Mouse (Mus musculus): ENCODE results near the gene Cab39l. TPM values are rescaled to one million over a fixed set of nuclear protein-coding genes. Genes with fewer than 3 reads are reported as not detected.

Gene Cab39l
- polyA plus RNA-seq, 1 experiment from 2014 or later: 40.4 TPM

GRCm38 (mm10) chr14:59441472-59441805, 667 bp downstream of the Cab39l start:
- Histone ChIP-seq H3K4me1 (peaks cover 28% of the 10 kb centered on the region), H3K4me2 (peak overlapping the region; percentile 74), H3K27me3 (replicated peaks) (no peaks in the 10 kb centered on the region), H3K9me3 (replicated peaks) (no peaks in the 10 kb centered on the region), H3K36me3 (peaks cover 6% of the 10 kb centered on the region), H3K4me3 (peak overlapping the region; percentile 87), H3K9ac (peak overlapping the region; percentile 92), H3K27ac (peak overlapping the region; percentile 90)
- WGBS (ENCODE audit: insufficient replicate concordance): 4% methylated on average over 6 of the region's 6 CpGs
- no peak for ATAC-seq

GRCm38 (mm10) chr14:59445421-59445820, 4.6 kb downstream of the Cab39l start:
- peaks cover 7% of the 10 kb centered on the region; the same call in 1 of the 2 replicates for H3K36me3 ChIP-seq
- no peak for ATAC-seq
- no peak overlapping the region for H3K27ac ChIP-seq
- H3K9me3 ChIP-seq (replicated peaks): no peaks in the 10 kb centered on the region
- H3K9ac ChIP-seq: no peak overlapping the region
- no peak overlapping the region for H3K4me2 ChIP-seq
- H3K27me3 ChIP-seq (replicated peaks): no peaks in the 10 kb centered on the region
- 65% methylated on average over 1 of the region's 1 CpGs for WGBS (ENCODE audit: insufficient replicate concordance)
- no peak overlapping the region for H3K4me3 ChIP-seq
- peaks cover 12% of the 10 kb centered on the region for H3K4me1 ChIP-seq

GRCm38 (mm10) chr14:59447981-59448380, 7.2 kb downstream of the Cab39l start:
- Histone ChIP-seq H3K9me3 (replicated peaks) (no peaks in the 10 kb centered on the region), H3K27me3 (replicated peaks) (no peaks in the 10 kb centered on the region), H3K9ac (no peak overlapping the region), H3K4me2 (no peak overlapping the region), H3K36me3 (peaks cover 7% of the 10 kb centered on the region; the same call in 1 of the 2 replicates), H3K27ac (no peak overlapping the region), H3K4me3 (no peak overlapping the region), H3K4me1 (0 out of 2 replicates have a peak, but pooled peaks cover 5% of the 10 kb centered on the region)
- no peak for ATAC-seq

- 85% methylated on average over 2 of the region's 2 CpGs for WGBS (ENCODE audit: insufficient replicate concordance)
- Histone ChIP-seq H3K4me2 (no peak overlapping the region), H3K27ac (no peak overlapping the region), H3K4me1 (peaks cover 10% of the 10 kb centered on the region), H3K9ac (no peak overlapping the region), H3K36me3 (peaks cover 15% of the 10 kb centered on the region), H3K4me3 (no peak overlapping the region), H3K9me3 (replicated peaks) (no peaks in the 10 kb centered on the region), H3K27me3 (replicated peaks) (no peaks in the 10 kb centered on the region)
- ATAC-seq: no peak
These were observed 25.7 kb downstream of the Cab39l start for GRCm38 (mm10) chr14:59466503-59466902.

DNA sequence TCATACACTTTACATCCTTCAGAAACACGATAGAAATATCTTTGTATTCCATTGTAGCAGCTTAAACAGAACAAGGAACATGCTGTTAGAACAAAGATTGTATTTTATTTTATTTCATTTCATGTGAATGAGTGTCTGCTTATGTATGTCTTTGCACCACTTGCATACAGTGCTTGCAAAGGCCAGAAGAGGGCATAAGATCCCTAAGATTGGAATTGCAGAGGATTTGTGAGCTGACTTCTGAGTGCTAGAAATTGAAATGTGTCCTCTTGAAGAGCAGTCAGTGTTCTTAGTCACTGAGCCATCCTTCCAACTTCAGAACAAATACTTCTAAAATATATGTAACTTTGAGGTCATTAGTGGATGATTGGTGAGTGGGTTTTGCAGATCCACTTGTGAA, 27.0 kb downstream of the Cab39l start:
- Histone ChIP-seq H3K27me3 (replicated peaks) (no peaks in the 10 kb centered on the region), H3K9ac (no peak overlapping the region), H3K36me3 (peaks cover 8% of the 10 kb centered on the region; the same call in 1 of the 2 replicates), H3K4me1 (peaks cover 10% of the 10 kb centered on the region), H3K4me2 (no peak overlapping the region), H3K27ac (no peak overlapping the region), H3K9me3 (replicated peaks) (no peaks in the 10 kb centered on the region), H3K4me3 (no peak overlapping the region)
- WGBS (ENCODE audit: insufficient replicate concordance): 44% methylated on average over 1 of the region's 1 CpGs
- ATAC-seq: no peak

DNA sequence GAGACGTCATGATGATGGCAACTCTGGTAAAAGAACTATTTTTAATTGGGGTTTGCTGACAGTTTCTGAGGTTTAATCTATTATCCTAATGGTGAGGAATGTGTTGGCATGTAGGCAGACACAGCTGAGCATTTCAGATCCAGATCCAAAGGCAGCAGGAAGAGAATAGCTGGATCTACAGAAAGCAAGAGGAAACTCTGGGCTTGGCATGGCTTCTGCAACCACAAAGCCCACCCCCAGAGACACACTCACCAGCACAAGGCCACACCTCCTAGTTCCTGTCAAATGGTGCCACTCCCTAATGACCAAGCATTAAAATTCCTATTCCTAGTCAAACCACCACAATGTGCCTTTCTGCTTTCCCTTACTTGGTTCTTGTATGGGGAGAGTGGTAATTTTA, 30.0 kb downstream of the Cab39l start:
- Histone ChIP-seq H3K9ac (no peak overlapping the region), H3K4me1 (peaks cover 10% of the 10 kb centered on the region), H3K4me3 (no peak overlapping the region), H3K36me3 (peaks cover 6% of the 10 kb centered on the region; the same call in 1 of the 2 replicates), H3K9me3 (replicated peaks) (no peaks in the 10 kb centered on the region), H3K27ac (no peak overlapping the region), H3K4me2 (no peak overlapping the region), H3K27me3 (replicated peaks) (no peaks in the 10 kb centered on the region)
- WGBS (ENCODE audit: insufficient replicate concordance): 69% methylated on average over 1 of the region's 1 CpGs
- no peak for ATAC-seq

DNA sequence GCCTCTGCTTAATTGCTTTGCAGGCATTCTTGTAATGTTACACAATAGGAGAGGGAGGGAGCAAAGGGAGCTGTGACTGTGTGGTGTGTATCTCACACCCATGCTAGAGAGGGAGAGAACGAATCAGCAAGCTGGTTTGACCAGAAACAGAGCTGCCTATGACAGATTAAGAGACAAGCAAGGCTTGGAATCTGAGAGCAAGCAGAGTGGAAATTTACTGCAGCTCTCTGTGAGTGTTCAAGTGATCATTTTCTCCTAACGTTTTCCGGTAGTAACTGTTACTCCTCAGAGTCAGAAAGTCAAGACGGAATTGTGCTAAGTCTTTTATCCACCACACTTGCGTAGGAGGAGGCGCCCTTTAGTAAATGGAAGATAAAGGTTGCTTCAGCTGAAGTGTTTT, 37.9 kb downstream of the Cab39l start:
- Histone ChIP-seq H3K4me2 (no peak overlapping the region), H3K9ac (no peak overlapping the region), H3K9me3 (replicated peaks) (no peaks in the 10 kb centered on the region), H3K4me3 (no peak overlapping the region), H3K4me1 (peaks cover 4% of the 10 kb centered on the region; the same call in 1 of the 2 replicates), H3K36me3 (no peaks in the 10 kb centered on the region), H3K27me3 (replicated peaks) (no peaks in the 10 kb centered on the region), H3K27ac (no peak overlapping the region)
- ATAC-seq: no peak
- 63% methylated on average over 6 of the region's 6 CpGs for WGBS (ENCODE audit: insufficient replicate concordance)

GRCm38 (mm10) chr14:59485247-59485810, 44.6 kb downstream of the Cab39l start:
- Histone ChIP-seq H3K9ac (no peak overlapping the region), H3K36me3 (no peaks in the 10 kb centered on the region), H3K27me3 (replicated peaks) (no peaks in the 10 kb centered on the region), H3K27ac (no peak overlapping the region), H3K4me2 (no peak overlapping the region), H3K9me3 (replicated peaks) (no peaks in the 10 kb centered on the region), H3K4me3 (no peak overlapping the region), H3K4me1 (no peaks in the 10 kb centered on the region)
- ATAC-seq: no peak
- WGBS (ENCODE audit: insufficient replicate concordance): 85% methylated on average over 4 of the region's 4 CpGs

GRCm38 (mm10) chr14:59492376-59492775, 51.6 kb downstream of the Cab39l start:
- no peak overlapping the region for H3K4me2 ChIP-seq
- H3K9ac ChIP-seq: no peak overlapping the region
- no peaks in the 10 kb centered on the region for H3K4me1 ChIP-seq
- 65% methylated on average over 4 of the region's 4 CpGs for WGBS (ENCODE audit: insufficient replicate concordance)
- H3K27ac ChIP-seq: no peak overlapping the region
- H3K27me3 ChIP-seq (replicated peaks): no peaks in the 10 kb centered on the region
- H3K9me3 ChIP-seq (replicated peaks): no peaks in the 10 kb centered on the region
- no peak overlapping the region for H3K4me3 ChIP-seq
- no peak for ATAC-seq
- no peaks in the 10 kb centered on the region; the same call in 1 of the 2 replicates for H3K36me3 ChIP-seq

- 86% methylated on average over 5 of the region's 5 CpGs for WGBS (ENCODE audit: insufficient replicate concordance)
- Histone ChIP-seq H3K4me1 (no peaks in the 10 kb centered on the region), H3K27ac (no peak overlapping the region), H3K9ac (no peak overlapping the region), H3K36me3 (peaks cover 28% of the 10 kb centered on the region), H3K4me3 (no peak overlapping the region), H3K4me2 (no peak overlapping the region), H3K27me3 (replicated peaks) (no peaks in the 10 kb centered on the region), H3K9me3 (replicated peaks) (no peaks in the 10 kb centered on the region)
- no peak for ATAC-seq
These were observed 57.2 kb downstream of the Cab39l start for GRCm38 (mm10) chr14:59497928-59498327.

DNA sequence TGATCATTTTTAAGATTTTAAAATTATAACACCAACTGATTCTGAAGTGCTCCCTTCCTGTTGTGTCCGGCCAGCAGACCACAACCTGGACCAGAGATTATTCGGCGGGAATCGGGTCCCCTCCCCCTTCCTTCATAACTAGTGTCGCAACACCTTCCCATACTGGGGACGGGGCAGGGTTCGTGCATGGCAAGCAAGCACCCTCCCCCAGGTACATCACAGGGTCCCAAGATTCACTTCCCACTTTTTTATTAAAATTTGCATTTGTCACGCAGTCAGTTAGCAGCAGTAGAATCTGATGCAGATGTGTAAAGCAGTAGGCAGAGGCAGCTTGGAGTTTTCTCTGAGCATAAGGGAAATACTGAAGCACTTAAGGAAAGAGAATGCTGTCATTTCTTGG, 64.1 kb downstream of the Cab39l start:
- WGBS (ENCODE audit: insufficient replicate concordance): 81% methylated on average over 8 of the region's 8 CpGs
- no peak overlapping the region for H3K9ac ChIP-seq
- no peaks in the 10 kb centered on the region for H3K27me3 ChIP-seq (replicated peaks)
- H3K4me2 ChIP-seq: no peak overlapping the region
- no peaks in the 10 kb centered on the region for H3K9me3 ChIP-seq (replicated peaks)
- no peak for ATAC-seq
- peaks cover 20% of the 10 kb centered on the region for H3K36me3 ChIP-seq
- no peak overlapping the region for H3K4me3 ChIP-seq
- no peaks in the 10 kb centered on the region for H3K4me1 ChIP-seq
- H3K27ac ChIP-seq: no peak overlapping the region

DNA sequence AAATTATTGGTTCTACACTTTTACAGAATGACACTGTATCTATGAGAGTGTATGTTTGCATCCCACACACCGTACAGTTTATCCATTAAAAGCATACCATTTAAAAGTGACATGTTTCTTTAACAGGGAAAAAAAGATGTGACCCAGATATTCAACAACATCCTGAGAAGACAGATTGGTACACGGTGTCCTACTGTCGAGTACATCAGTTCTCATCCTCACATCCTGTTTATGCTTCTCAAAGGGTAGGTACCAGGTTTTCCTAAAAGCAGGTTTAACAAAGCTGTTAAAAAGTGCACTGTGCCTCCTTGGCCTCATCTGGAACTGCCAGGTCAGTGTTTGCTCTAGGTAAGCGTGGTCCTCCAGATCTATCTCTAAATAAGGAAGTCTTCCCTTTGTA, 65.4 kb downstream of the Cab39l start:
- Histone ChIP-seq H3K9ac (no peak overlapping the region), H3K4me2 (no peak overlapping the region), H3K9me3 (replicated peaks) (no peaks in the 10 kb centered on the region), H3K4me1 (no peaks in the 10 kb centered on the region), H3K27me3 (replicated peaks) (no peaks in the 10 kb centered on the region), H3K36me3 (peaks cover 16% of the 10 kb centered on the region), H3K4me3 (no peak overlapping the region), H3K27ac (no peak overlapping the region)
- ATAC-seq: no peak
- 75% methylated on average over 4 of the region's 4 CpGs for WGBS (ENCODE audit: insufficient replicate concordance)

DNA sequence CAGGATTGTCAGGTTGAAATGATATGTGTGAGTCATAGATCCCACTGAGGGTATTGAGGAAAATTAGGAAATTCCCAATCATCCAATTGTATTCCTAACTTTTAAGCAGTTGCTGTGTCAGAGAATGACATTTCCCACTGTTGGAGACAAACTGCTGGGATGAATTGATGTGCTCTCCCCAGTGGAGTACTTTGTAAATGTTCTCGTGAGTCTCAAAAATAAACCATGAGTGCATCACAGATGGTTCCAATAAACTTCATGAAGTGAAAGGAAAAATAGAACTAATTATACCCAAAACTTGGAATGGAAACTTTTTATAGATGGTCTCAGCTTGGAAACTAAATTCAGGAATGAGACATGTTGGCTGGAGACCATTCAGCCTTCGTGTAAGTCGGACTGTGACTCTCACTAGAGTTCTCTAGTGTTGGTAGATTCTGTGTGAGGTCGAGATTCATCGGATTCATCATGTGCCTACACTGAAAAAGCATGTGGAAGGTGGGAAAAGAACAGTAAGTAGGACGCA, 73.2 kb downstream of the Cab39l start:
- no peaks in the 10 kb centered on the region for H3K27me3 ChIP-seq (replicated peaks)
- H3K36me3 ChIP-seq: peaks cover 4% of the 10 kb centered on the region; the same call in 1 of the 2 replicates
- H3K27ac ChIP-seq: no peak overlapping the region
- no peaks in the 10 kb centered on the region for H3K4me1 ChIP-seq
- no peak overlapping the region for H3K9ac ChIP-seq
- H3K4me3 ChIP-seq: no peak overlapping the region
- WGBS (ENCODE audit: insufficient replicate concordance): 84% methylated on average over 6 of the region's 6 CpGs
- H3K4me2 ChIP-seq: no peak overlapping the region
- no peaks in the 10 kb centered on the region for H3K9me3 ChIP-seq (replicated peaks)
- no peak for ATAC-seq

Data from liver, embryonic 12.5 days (tissue).